Mouse (Mus musculus) brain, embryonic 14.5 days (tissue): ENCODE data around the gene Pdzrn4.

Experiments
- CTCF ChIP-seq: fragments of 200-500 bp; IDR thresholded peaks from 2 replicates; pipeline ENCODE4 v1.5.1; 2012; ENCODE audit warnings: inconsistent platforms, mild to moderate bottlenecking, moderate library complexity, borderline replicate concordance; ENCODE audit not compliant: insufficient read depth, insufficient read length; ENCODE audit errors: extremely low read depth
- POLR2A ChIP-seq: fragments of 200-500 bp; IDR thresholded peaks from 2 replicates; pipeline ENCODE4 v1.6.1; 2012; ENCODE audit warnings: mild to moderate bottlenecking, inconsistent platforms, borderline replicate concordance; ENCODE audit not compliant: poor library complexity, insufficient read depth, insufficient read length, severe bottlenecking; ENCODE audit errors: extremely low read depth

DNA sequence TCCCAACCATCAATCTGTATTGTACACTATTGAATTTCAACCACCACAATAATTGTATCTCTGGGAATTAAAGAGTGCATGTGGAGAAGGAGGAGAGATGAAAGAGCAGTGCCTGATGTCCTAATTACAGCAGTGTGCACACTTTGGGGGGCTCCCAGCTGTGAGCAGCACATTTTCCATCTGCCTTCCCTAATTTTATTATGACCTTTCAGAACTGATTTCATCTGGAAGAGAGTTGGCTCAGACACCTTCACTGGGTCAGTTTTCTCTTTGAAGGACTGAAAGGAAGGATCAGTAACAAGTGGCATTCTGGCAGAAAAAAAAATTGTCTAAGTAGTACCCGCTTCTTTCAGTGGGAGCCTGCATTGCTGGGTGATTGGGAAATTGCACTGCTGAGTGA lies 119.0 kb downstream of the Pdzrn4 start:
- no peak for TF ChIP-seq POLR2A
- TF ChIP-seq CTCF, result no peak
